Mouse (Mus musculus): ENCODE measurements around the gene Ndufa10. TPM values are rescaled to one million over a fixed set of nuclear protein-coding genes. Genes with fewer than 3 reads are reported as not detected.

Gene Ndufa10
- total RNA-seq, 2 experiments from 2014 or later: 980 to 1,105 TPM

GRCm38 (mm10) chr1:92432791-92433190 is 40.9 kb downstream of the Ndufa10 start:
- intact Hi-C loops (cut with DNase I): no loop called here
- no peak for DNase-seq

- DNase-seq: no peak
- intact Hi-C loops (cut with DNase I): no loop called here
Measured at GRCm38 (mm10) chr1:92432098-92432497, 41.6 kb downstream of the Ndufa10 start.

- intact Hi-C loops (cut with DNase I): no loop called here
- no peak for DNase-seq
Measured at GRCm38 (mm10) chr1:92431420-92431819, 42.2 kb downstream of the Ndufa10 start.

GRCm38 (mm10) chr1:92430991-92431390 is 42.7 kb downstream of the Ndufa10 start:
- intact Hi-C loops (cut with DNase I): no loop called here
- DNase-seq: no peak

GRCm38 (mm10) chr1:92424714-92425113 is 48.9 kb downstream of the Ndufa10 start:
- intact Hi-C loops (cut with DNase I): no loop called here
- DNase-seq: no peak

GRCm38 (mm10) chr1:92405131-92405530 is 68.5 kb downstream of the Ndufa10 start:
- intact Hi-C loops (cut with DNase I): no loop called here
- no peak for DNase-seq

- DNase-seq: no peak
- intact Hi-C loops (cut with DNase I): no loop called here
Measured at GRCm38 (mm10) chr1:92400556-92400955, 73.1 kb downstream of the Ndufa10 start.

- intact Hi-C loops (cut with DNase I): no loop called here
- DNase-seq: no peak
Measured at GRCm38 (mm10) chr1:92398601-92399000, 75.1 kb downstream of the Ndufa10 start.

GRCm38 (mm10) chr1:92397511-92398051 is 76.1 kb downstream of the Ndufa10 start:
- no peak for DNase-seq
- intact Hi-C loops (cut with DNase I): no loop called here

GRCm38 (mm10) chr1:92394279-92394678 is 79.4 kb downstream of the Ndufa10 start:
- intact Hi-C loops (cut with DNase I): no loop called here
- no peak for DNase-seq

- intact Hi-C loops (cut with DNase I): no loop called here
- no peak for DNase-seq
Measured at GRCm38 (mm10) chr1:92393166-92393565, 80.5 kb downstream of the Ndufa10 start.

Small RNAs within 50 kb of the gene (microRNA-seq; reads per million reads assigned to microRNA genes)
- 10.1 reads per million in 2 experiments for gene Mir6900 (ENCODE audit: borderline number of aligned reads in 2 of 2)

Other genes with a start within 250 kb of the Ndufa10 start
- gene Olfr1416, start 11.3 kb upstream of the Ndufa10 start, total RNA-seq (2021): not detected
- not detected for gene Olfr1415, start 22.2 kb upstream of the Ndufa10 start, total RNA-seq (2021)
- gene Olfr1414, start 44.8 kb upstream of the Ndufa10 start, total RNA-seq (2021): not detected
- gene Olfr1413, start 97.5 kb upstream of the Ndufa10 start, total RNA-seq (2021): not detected
- gene Olfr1412, start 111.9 kb upstream of the Ndufa10 start, total RNA-seq (2021): not detected
- not detected for gene Olfr1411, start 120.6 kb upstream of the Ndufa10 start, total RNA-seq (2021)
- gene Olfr1410, start 131.9 kb upstream of the Ndufa10 start, total RNA-seq (2021): not detected
- not detected for gene Olfr12, start 143.9 kb upstream of the Ndufa10 start, total RNA-seq (2021)
- 100 to 1,000 TPM; 219 to 225 TPM for gene Cops9, start 168.1 kb upstream of the Ndufa10 start, total RNA-seq (2021)
- not detected for gene Otos, start 175.0 kb upstream of the Ndufa10 start, total RNA-seq (2021)